Mouse (Mus musculus): ENCODE results near the gene Rpl35a. TPM values are rescaled to one million over a fixed set of nuclear protein-coding genes. Genes with fewer than 3 reads are reported as not detected.
"Not testable (repeated sequence)": the region's sequence is repeated elsewhere in the genome, so short reads cannot be mapped to it uniquely, and the experiment has no call there.

The Rpl35a gene
- polyA plus RNA-seq, 3 experiments from 2014 or later, result 1,095 to 1,593 (median 1,512) TPM

GRCm38 (mm10) chr16:33056786-33057185, 533 bp downstream of the Rpl35a start:
- no peak for ATAC-seq

GRCm38 (mm10) chr16:33058033-33058432, 1.8 kb downstream of the Rpl35a start:
- no peak for ATAC-seq

GRCm38 (mm10) chr16:33058656-33059055, 2.4 kb downstream of the Rpl35a start:
- not testable (repeated sequence) for ATAC-seq

- ATAC-seq, result no peak
Measured at GRCm38 (mm10) chr16:33059471-33059870, 3.2 kb downstream of the Rpl35a start.

GRCm38 (mm10) chr16:33060926-33061325, 4.7 kb downstream of the Rpl35a start:
- no peak for ATAC-seq

GRCm38 (mm10) chr16:33061400-33061799, 5.1 kb downstream of the Rpl35a start:
- no peak for ATAC-seq

- peak; percentile 78 for ATAC-seq
Measured at GRCm38 (mm10) chr16:33062024-33062681, 5.9 kb downstream of the Rpl35a start, which contains the start of gene Lmln. Lmln (plus strand) TSS chr16:33062521.

- peak; percentile 26 for ATAC-seq
Measured at GRCm38 (mm10) chr16:33062682-33063131, 6.5 kb downstream of the Rpl35a start.

GRCm38 (mm10) chr16:33063267-33063666, 7.0 kb downstream of the Rpl35a start:
- no peak for ATAC-seq

GRCm38 (mm10) chr16:33064636-33065035, 8.4 kb downstream of the Rpl35a start:
- no peak for ATAC-seq

GRCm38 (mm10) chr16:33070928-33071327, 14.7 kb downstream of the Rpl35a start:
- ATAC-seq, result no peak

GRCm38 (mm10) chr16:33072871-33073557, 16.8 kb downstream of the Rpl35a start:
- peak; percentile 96 for ATAC-seq

GRCm38 (mm10) chr16:33074967-33075366, 18.7 kb downstream of the Rpl35a start:
- ATAC-seq, result peak; percentile 34

GRCm38 (mm10) chr16:33076078-33076477, 19.8 kb downstream of the Rpl35a start:
- no peak for ATAC-seq

GRCm38 (mm10) chr16:33077069-33077627, 20.9 kb downstream of the Rpl35a start:
- ATAC-seq, result no peak

GRCm38 (mm10) chr16:33080063-33080462, 23.8 kb downstream of the Rpl35a start:
- ATAC-seq, result no peak

GRCm38 (mm10) chr16:33082951-33083350, 26.7 kb downstream of the Rpl35a start:
- ATAC-seq, result no peak

GRCm38 (mm10) chr16:33083996-33084395, 27.7 kb downstream of the Rpl35a start:
- ATAC-seq, result no peak

GRCm38 (mm10) chr16:33085666-33086065, 29.4 kb downstream of the Rpl35a start:
- ATAC-seq, result no peak
